ENCODE assay signal across 8 mouse cellular contexts in the genomic region with DNA sequence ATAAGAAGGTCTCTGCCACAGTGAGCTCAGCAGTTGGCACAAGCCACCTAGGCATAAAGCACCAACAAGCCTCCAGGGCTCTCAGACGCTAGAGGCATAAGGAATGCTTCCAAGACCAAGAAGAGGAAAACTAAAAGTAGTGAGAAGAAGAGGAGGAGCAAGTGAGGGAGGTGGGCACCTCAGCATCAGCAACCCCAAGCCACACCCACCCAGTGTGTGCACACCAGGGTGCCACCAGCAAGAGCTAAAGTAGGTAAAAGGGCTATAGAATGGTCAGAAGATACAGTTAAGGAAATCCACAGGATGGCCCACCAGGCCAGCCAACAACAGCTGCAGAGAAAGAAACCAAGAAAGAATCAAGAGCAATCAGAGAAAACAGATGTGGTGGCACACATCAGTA.
"Had no signal": no experiment of that assay in that cellular context is flagged by ENCODE, and none has a peak within 500 bp of the region (broad histone marks: within the 10 kb centered on the region; RNA-seq: fewer than 3 reads in every experiment).

No protein-coding gene starts in this region.

- H3K27me3 ChIP-seq: limb, embryonic 15.5 days; midbrain, embryonic 13.5 days had no signal

- H3K9me3 ChIP-seq: limb, embryonic 15.5 days; midbrain, embryonic 13.5 days had no signal

- H3K9ac ChIP-seq: limb, embryonic 15.5 days; midbrain, embryonic 13.5 days had no signal

- H3K4me2 ChIP-seq: limb, embryonic 15.5 days; midbrain, embryonic 13.5 days had no signal

- H3K4me1 ChIP-seq: limb, embryonic 15.5 days; midbrain, embryonic 13.5 days had no signal

- H3K4me3 ChIP-seq: left cerebral cortex, adult 2 months; limb, embryonic 15.5 days; midbrain, embryonic 13.5 days had no signal

- H3K27ac ChIP-seq: left cerebral cortex, adult 2 months; limb, embryonic 15.5 days; midbrain, embryonic 13.5 days had no signal

- DNase-seq: kidney, adult 18-20 months; kidney, postnatal 10 days; right cerebral cortex, adult 18-20 months; right cerebral cortex, postnatal 25 days; thymus, postnatal 36 days had no signal

- ATAC-seq: midbrain, embryonic 13.5 days had no signal
